In the genomic region with DNA sequence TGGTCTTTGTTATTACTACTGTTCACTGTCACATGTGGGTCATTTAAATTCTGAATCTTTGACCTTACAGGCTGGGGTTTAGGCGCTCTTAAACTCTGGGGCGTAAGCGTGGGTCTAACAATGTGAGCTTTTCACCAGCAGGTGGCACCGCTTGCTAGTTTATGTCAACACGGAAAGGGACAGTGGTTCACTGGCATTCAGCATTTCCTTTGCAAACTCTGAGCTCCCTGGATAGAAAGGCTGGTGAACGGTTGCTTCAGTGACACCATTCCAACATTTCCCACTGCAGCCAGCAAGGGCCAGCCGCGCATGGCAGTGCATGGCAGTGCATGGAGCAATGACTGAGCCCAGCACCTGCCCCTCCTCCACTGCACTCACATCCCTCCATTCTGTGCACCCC, we compare ENCODE assay signal across 8 mouse cellular contexts. TPM values are rescaled to one million over a fixed set of nuclear protein-coding genes. Genes with fewer than 3 reads are reported as not detected.
A peak's percentile ranks its signal among the peaks of the same experiment; 100 is the strongest.
DNase-seq lines count a peak whose midpoint lies in the region; ATAC-seq and TF ChIP-seq lines count a peak whose summit lies in the region.

No protein-coding gene starts in this region.

- H3ac ChIP-seq in C2C12 (ENCODE audit: control insufficient read depth, insufficient read length, low read depth): no peak overlapping the region

- H3K79me3 ChIP-seq in C2C12 (ENCODE audit: low read depth): no peaks in the 10 kb centered on the region

- no peak for TF ChIP-seq POLR2A in cortical plate, adult 2 months (IDR thresholded peaks at IDR 0.05; ENCODE audit: extremely low read depth, insufficient read depth, low read length)
- TF ChIP-seq POLR2A in kidney, adult 2 months (IDR thresholded peaks at IDR 0.05; ENCODE audit: low read depth, low read length): no peak

- peak; percentile 69 for ATAC-seq in activated CD4-positive, CD25-positive, alpha-beta regulatory T cell, adult 4 months
- peak; percentile 19; the same call in 1 of the 2 replicates for ATAC-seq in limb, embryonic 12.5 days (ENCODE audit: insufficient number of reproducible peaks, insufficient read depth, low FRiP score, low TSS enrichment, low read depth)
- peak; percentile 55 for ATAC-seq in midbrain, postnatal 0 days (ENCODE audit: low FRiP score)
- ATAC-seq in stomach, postnatal 0 days (ENCODE audit: low FRiP score, low TSS enrichment): peak; percentile 55

- peak; percentile 91 for TF ChIP-seq CTCF in C2C12 (IDR thresholded peaks at IDR 0.05; ENCODE audit: control insufficient read depth, insufficient read depth, insufficient read length)
- peak; percentile 93 for TF ChIP-seq CTCF in cortical plate, adult 2 months (IDR thresholded peaks at IDR 0.05; ENCODE audit: extremely low read depth, insufficient read depth, low read length)
- peak; percentile 95 for TF ChIP-seq CTCF in kidney, adult 2 months (conservative IDR thresholded peaks at IDR 0.05; ENCODE audit: insufficient read depth, insufficient read length, low read depth, low read length)
- peak; percentile 94 for TF ChIP-seq CTCF in midbrain, postnatal 0 days (IDR thresholded peaks at IDR 0.05)
- peak; percentile 92 for TF ChIP-seq CTCF in stomach, postnatal 0 days (IDR thresholded peaks at IDR 0.05; ENCODE audit: low read depth)

- no peaks in the 10 kb centered on the region for H3K36me3 ChIP-seq in C2C12 (ENCODE audit: control insufficient read depth, insufficient read depth)
- H3K36me3 ChIP-seq in kidney, adult 2 months (ENCODE audit: control insufficient read depth, insufficient read depth, low read length): no peaks in the 10 kb centered on the region
- peaks cover 30% of the 10 kb centered on the region for H3K36me3 ChIP-seq in limb, embryonic 12.5 days
- H3K36me3 ChIP-seq in midbrain, postnatal 0 days (ENCODE audit: insufficient read depth, low read length): peaks cover 7% of the 10 kb centered on the region; the same call in 1 of the 2 replicates
- H3K36me3 ChIP-seq in stomach, postnatal 0 days (ENCODE audit: control insufficient read depth, insufficient read depth, low read length): no peaks in the 10 kb centered on the region

- intact Hi-C loops in gastrocnemius, postnatal 14 days (cut with DNase I; ENCODE audit: low total_unique reads): loop anchor here (1.0 to 5.0 kb wide), 2 partner anchors 205 to 421 kb away; no protein-coding TSS in a partner anchor

- peaks cover 9% of the 10 kb centered on the region for H3K27me3 ChIP-seq in C2C12 (ENCODE audit: control insufficient read depth, insufficient read depth, insufficient read length)
- H3K27me3 ChIP-seq in kidney, adult 2 months (replicated peaks; ENCODE audit: control insufficient read depth, insufficient read depth, low read length): no peaks in the 10 kb centered on the region
- 0 out of 2 replicates have a peak, but pooled peaks cover 5% of the 10 kb centered on the region for H3K27me3 ChIP-seq in limb, embryonic 12.5 days
- H3K27me3 ChIP-seq in midbrain, postnatal 0 days (ENCODE audit: insufficient read depth, low read length): no peaks in the 10 kb centered on the region
- no peaks in the 10 kb centered on the region for H3K27me3 ChIP-seq in stomach, postnatal 0 days (ENCODE audit: control insufficient read depth, insufficient read depth, low read length)

- no peaks in the 10 kb centered on the region for H3K79me2 ChIP-seq in C2C12 (ENCODE audit: control insufficient read depth, insufficient read depth)

- TF ChIP-seq EP300 in stomach, postnatal 0 days (optimal IDR thresholded peaks at IDR 0.05): no peak

- H3K4me3 ChIP-seq in C2C12 (ENCODE audit: insufficient read depth, poor library complexity, severe bottlenecking): no peak overlapping the region
- no peak overlapping the region for H3K4me3 ChIP-seq in cortical plate, adult 2 months (ENCODE audit: insufficient read depth, low read length)
- no peak overlapping the region for H3K4me3 ChIP-seq in kidney, adult 2 months (ENCODE audit: insufficient read depth, low read depth, low read length)
- H3K4me3 ChIP-seq in limb, embryonic 12.5 days (replicated peaks): no peak overlapping the region
- no peak overlapping the region for H3K4me3 ChIP-seq in midbrain, postnatal 0 days (ENCODE audit: low read depth, low read length)
- H3K4me3 ChIP-seq in stomach, postnatal 0 days (ENCODE audit: low read depth, low read length): no peak overlapping the region

- no peak overlapping the region for H3K9ac ChIP-seq in limb, embryonic 12.5 days (replicated peaks)
- H3K9ac ChIP-seq in midbrain, postnatal 0 days (replicated peaks; ENCODE audit: low read length, poor library complexity, severe bottlenecking): no peak overlapping the region
- H3K9ac ChIP-seq in stomach, postnatal 0 days (ENCODE audit: low read length): no peak overlapping the region

- no peak overlapping the region for H3K4me2 ChIP-seq in limb, embryonic 12.5 days
- no peak overlapping the region for H3K4me2 ChIP-seq in midbrain, postnatal 0 days (ENCODE audit: low read depth, low read length, poor library complexity, severe bottlenecking)
- H3K4me2 ChIP-seq in stomach, postnatal 0 days (replicated peaks; ENCODE audit: low read depth): no peak overlapping the region

- no peaks in the 10 kb centered on the region for H3K9me3 ChIP-seq in limb, embryonic 12.5 days
- H3K9me3 ChIP-seq in midbrain, postnatal 0 days (ENCODE audit: low read length): no peaks in the 10 kb centered on the region
- no peaks in the 10 kb centered on the region for H3K9me3 ChIP-seq in stomach, postnatal 0 days (ENCODE audit: control insufficient read depth, low read length)

- H3K4me1 ChIP-seq in cortical plate, adult 2 months (ENCODE audit: control insufficient read depth, insufficient read depth, low read length): no peaks in the 10 kb centered on the region
- peaks cover 17% of the 10 kb centered on the region; the same call in 1 of the 2 replicates for H3K4me1 ChIP-seq in kidney, adult 2 months (ENCODE audit: control insufficient read depth, insufficient read depth, low read length)
- H3K4me1 ChIP-seq in limb, embryonic 12.5 days (replicated peaks): peaks cover 23% of the 10 kb centered on the region
- peaks cover 5% of the 10 kb centered on the region for H3K4me1 ChIP-seq in midbrain, postnatal 0 days (ENCODE audit: insufficient read depth, low read length)
- peaks cover 4% of the 10 kb centered on the region for H3K4me1 ChIP-seq in stomach, postnatal 0 days (replicated peaks; ENCODE audit: control insufficient read depth, insufficient read depth)

- DNase-seq in gastrocnemius, postnatal 14 days: peak; percentile 65
- DNase-seq in kidney, adult 2 months: peak; percentile 77
- peak; percentile 91 for DNase-seq in midbrain, postnatal 0 days (ENCODE audit: low spot score)
- DNase-seq in stomach, postnatal 0 days (ENCODE audit: low spot score): peak; percentile 75

- H3K27ac ChIP-seq in cortical plate, adult 2 months (ENCODE audit: insufficient read depth, low read length): no peak overlapping the region
- H3K27ac ChIP-seq in kidney, adult 2 months (ENCODE audit: insufficient read depth, low read depth, low read length): no peak overlapping the region
- H3K27ac ChIP-seq in limb, embryonic 12.5 days: no peak overlapping the region
- H3K27ac ChIP-seq in midbrain, postnatal 0 days (ENCODE audit: low read depth, low read length): no peak overlapping the region
- H3K27ac ChIP-seq in stomach, postnatal 0 days (replicated peaks): no peak overlapping the region

- 10% methylated on average over 8 of the region's 8 CpGs for WGBS in kidney, adult 2 months
- WGBS in limb, embryonic 12.5 days: 7% methylated on average over 8 of the region's 8 CpGs
- WGBS in midbrain, postnatal 0 days: 5% methylated on average over 8 of the region's 8 CpGs
- WGBS in stomach, postnatal 0 days: 6% methylated on average over 8 of the region's 8 CpGs

TF ChIP-seq in C2C12, 6 proteins besides CTCF, POLR2A, EP300 and RAD21:
- no peak for TF ChIP-seq USF1 (IDR thresholded peaks at IDR 0.05; ENCODE audit: low read depth)
- no peak for TF ChIP-seq FOSL1 (IDR thresholded peaks at IDR 0.05; ENCODE audit: insufficient read depth, low read length, poor library complexity, severe bottlenecking)
- TF ChIP-seq MAX (IDR thresholded peaks at IDR 0.05): no peak
- TF ChIP-seq CEBPB (IDR thresholded peaks at IDR 0.05; ENCODE audit: low read depth): no peak
- TF ChIP-seq MYOD1 (IDR thresholded peaks at IDR 0.05; ENCODE audit: control insufficient read depth, insufficient read length, low read depth): no peak
- no peak for TF ChIP-seq MYOG (IDR thresholded peaks at IDR 0.05; ENCODE audit: control insufficient read depth, extremely low read depth, insufficient read length)

RNA-seq across cellular contexts. Expression of a gene that starts 49.5 kb away (rescaled TPM):
- polyA plus RNA-seq in C2C12 (2012; fragmentation: generic; extraction: Trizol): 4.8 TPM
- not detected for polyA plus RNA-seq in activated CD4-positive, CD25-positive, alpha-beta regulatory T cell, adult 4 months (2017; shearing (Covaris generic))
- not detected in 2 replicates for polyA plus RNA-seq in cortical plate, adult 2 months (2012; rRNA removed)
- not detected for total RNA-seq in gastrocnemius, postnatal 14 days (2021)
- not detected in 2 replicates for polyA plus RNA-seq in kidney, adult 2 months (2012; rRNA removed)
- polyA plus RNA-seq in limb, embryonic 12.5 days (2016; fragmentation: Nextera tagmentation; extraction: Ambion mirVana): 0.94 TPM in 1 of 2 replicates, not detected in the other
- not detected in 2 replicates for total RNA-seq in midbrain, postnatal 0 days (2014; rRNA removed)
- 0.96 and 1.9 TPM in 2 replicates for polyA plus RNA-seq in midbrain, postnatal 0 days (2015; fragmentation: Nextera tagmentation; extraction: Ambion mirVana)
- 2.0 and 3.9 TPM in 2 replicates for polyA plus RNA-seq in stomach, postnatal 0 days (2015; fragmentation: Nextera tagmentation; extraction: Ambion mirVana)

RNA-seq across cellular contexts. Expression of a gene that starts 49.9 kb away (rescaled TPM):
- 42.3 TPM for polyA plus RNA-seq in C2C12 (2012; fragmentation: generic; extraction: Trizol)
- polyA plus RNA-seq in activated CD4-positive, CD25-positive, alpha-beta regulatory T cell, adult 4 months (2017; shearing (Covaris generic)): 10 to 100 TPM; 31.8 to 35.4 TPM
- 78.3 and 81.6 TPM in 2 replicates for polyA plus RNA-seq in cortical plate, adult 2 months (2012; rRNA removed)
- total RNA-seq in gastrocnemius, postnatal 14 days (2021): 10 to 100 TPM; 59.5 to 59.7 TPM
- polyA plus RNA-seq in kidney, adult 2 months (2012; rRNA removed): 70.9 and 73.6 TPM in 2 replicates
- polyA plus RNA-seq in limb, embryonic 12.5 days (2016; fragmentation: Nextera tagmentation; extraction: Ambion mirVana): 97.0 and 97.8 TPM in 2 replicates
- 116 and 133 TPM in 2 replicates for total RNA-seq in midbrain, postnatal 0 days (2014; rRNA removed)
- 49.1 and 55.8 TPM in 2 replicates for polyA plus RNA-seq in midbrain, postnatal 0 days (2015; fragmentation: Nextera tagmentation; extraction: Ambion mirVana)
- polyA plus RNA-seq in stomach, postnatal 0 days (2015; fragmentation: Nextera tagmentation; extraction: Ambion mirVana): 70.7 and 73.9 TPM in 2 replicates

Comparison
In these comparisons a context has a peak if more than half of its experiments do, and no peak if none do; other contexts are left out.
1. ATAC-seq: peak in every context shown above with its lines; median percentile 69 in activated CD4-positive, CD25-positive, alpha-beta regulatory T cell, adult 4 months; 55 in midbrain, postnatal 0 days; 55 in stomach, postnatal 0 days; 19 in limb, embryonic 12.5 days.